Mouse (Mus musculus) adrenal gland, postnatal 36 days (tissue): ENCODE results near the gene Usp8. TPM values are rescaled to one million over a fixed set of nuclear protein-coding genes. Genes with fewer than 3 reads are reported as not detected.
A peak's percentile ranks its signal among the peaks of the same experiment; 100 is the strongest.

Source experiments
- DNase-seq, 2 experiments: peaks; one replicate each; pipeline ENCODE4 v3.0.0; 2021; ENCODE audit warnings: mixed read lengths in 1 of 2
- long read RNA-seq, 2 experiments: library from polyadenylated mRNA; stranded (forward); transcript quantifications; one replicate each; pipeline ENCODE4 v2.0.0; 2021; ENCODE audit warnings: borderline sequencing depth in 2 of 2
- total RNA-seq, 2 experiments: library from RNA; stranded (reverse); gene quantifications; 2 replicates each; pipeline ENCODE4 v1.2.3; 2021

Usp8 gene
- 10 to 100 TPM; 66.9 to 76.5 TPM for total RNA-seq
- long read RNA-seq, experiment 1, full-length matches to known transcripts, result 25 of 54 reads
- long read RNA-seq, experiment 1, partial matches to known transcripts, result 18 of 54 reads
- long read RNA-seq, experiment 1, other reads (novel, unspliced or antisense), result 11 of 54 reads
- long read RNA-seq, experiment 2, full-length matches to known transcripts, result 17 of 23 reads
- long read RNA-seq, experiment 2, partial matches to known transcripts, result 2 of 23 reads
- long read RNA-seq, experiment 2, other reads (novel, unspliced or antisense), result 4 of 23 reads

GRCm38 (mm10) chr2:126706759-126707437 is at the start of gene Usp8:
Gene Usp8, plus strand, starts transcription at chr2:126707328.
- peak; percentile 98 to 99 for DNase-seq

- peak; percentile 10 to 34 for DNase-seq
Observed at GRCm38 (mm10) chr2:126663481-126663880, 43.6 kb upstream of the Usp8 start.

- DNase-seq, result no peak
Observed at GRCm38 (mm10) chr2:126665984-126666383, 41.1 kb upstream of the Usp8 start.

- DNase-seq, result no peak
Observed at GRCm38 (mm10) chr2:126668621-126669252, 38.4 kb upstream of the Usp8 start.

GRCm38 (mm10) chr2:126673317-126674242 is 33.5 kb upstream of the Usp8 start:
- no peak for DNase-seq

GRCm38 (mm10) chr2:126674441-126675168 is 32.5 kb upstream of the Usp8 start:
- peak; percentile 38 to 65 for DNase-seq

GRCm38 (mm10) chr2:126675169-126676121 is 31.7 kb upstream of the Usp8 start:
- peak; percentile 86 to 90 for DNase-seq

GRCm38 (mm10) chr2:126676122-126676515 is 31.0 kb upstream of the Usp8 start, which contains the start of gene Gabpb1:
Gene Gabpb1, minus strand, starts transcription at chr2:126676337.
- DNase-seq, result no peak

GRCm38 (mm10) chr2:126677366-126677765 is 29.8 kb upstream of the Usp8 start:
- no peak for DNase-seq

GRCm38 (mm10) chr2:126682333-126682732 is 24.8 kb upstream of the Usp8 start:
- DNase-seq, result peak in 1 of 2 experiments; percentile 6

GRCm38 (mm10) chr2:126682937-126683336 is 24.2 kb upstream of the Usp8 start:
- no peak for DNase-seq

GRCm38 (mm10) chr2:126691290-126691689 is 15.8 kb upstream of the Usp8 start:
- no peak for DNase-seq

- DNase-seq, result no peak
Observed at GRCm38 (mm10) chr2:126695285-126695684, 11.8 kb upstream of the Usp8 start.

GRCm38 (mm10) chr2:126707438-126707779 is 281 bp downstream of the Usp8 start:
- DNase-seq, result no peak

GRCm38 (mm10) chr2:126708361-126708760 is 1.2 kb downstream of the Usp8 start:
- DNase-seq, result no peak

GRCm38 (mm10) chr2:126712526-126712925 is 5.4 kb downstream of the Usp8 start:
- DNase-seq, result no peak

- no peak for DNase-seq
Observed at GRCm38 (mm10) chr2:126712950-126713349, 5.8 kb downstream of the Usp8 start.

- peak in 1 of 2 experiments; percentile 19 for DNase-seq
Observed at GRCm38 (mm10) chr2:126729207-126729606, 22.1 kb downstream of the Usp8 start.

GRCm38 (mm10) chr2:126730502-126730901 is 23.4 kb downstream of the Usp8 start:
- DNase-seq, result no peak
